Mouse (Mus musculus) ovary, postnatal 10 days (tissue): ENCODE measurements at regions not wholly inside any gene's neighbourhood (a gene's known extent, or its start where the extent isn't known, plus 50 kb on each side); places are given as distances from the start of the nearest gene placed in this dataset.

Source experiments
- DNase-seq: peaks from one replicate; pipeline ENCODE4 v3.0.0; 2022; ENCODE audit warnings: low spot score

GRCm38 (mm10) chrX:11655466-11655865 is 327.8 kb downstream of the H2al1j start:
- DNase-seq = no peak

GRCm38 (mm10) chrX:11657606-11658254 is 330.1 kb downstream of the H2al1j start:
- no peak for DNase-seq

GRCm38 (mm10) chrX:11663187-11663829 is 335.7 kb downstream of the H2al1j start:
- DNase-seq = no peak

- DNase-seq = peak; percentile 30
These were observed 336.9 kb downstream of the H2al1j start for GRCm38 (mm10) chrX:11664330-11665061.

GRCm38 (mm10) chrX:11665077-11665974 is 337.7 kb downstream of the H2al1j start:
- DNase-seq = no peak

GRCm38 (mm10) chrX:11666517-11666916 is 338.9 kb downstream of the H2al1j start:
- DNase-seq = no peak

GRCm38 (mm10) chrX:11671805-11672204 is 344.2 kb downstream of the H2al1j start:
- no peak for DNase-seq

GRCm38 (mm10) chrX:11678086-11678485 is 350.5 kb downstream of the H2al1j start:
- no peak for DNase-seq

- DNase-seq = no peak
These were observed 353.7 kb downstream of the H2al1j start for GRCm38 (mm10) chrX:11681274-11681673.

- no peak for DNase-seq
These were observed 362.4 kb downstream of the H2al1j start for GRCm38 (mm10) chrX:11689989-11690405.

- DNase-seq = no peak
These were observed 362.8 kb downstream of the H2al1j start for GRCm38 (mm10) chrX:11690446-11690845.

- DNase-seq = no peak
These were observed 363.4 kb downstream of the H2al1j start for GRCm38 (mm10) chrX:11691019-11691418.

- no peak for DNase-seq
These were observed 368.9 kb downstream of the H2al1j start for GRCm38 (mm10) chrX:11696565-11696964.

GRCm38 (mm10) chrX:11701095-11701494 is 373.5 kb downstream of the H2al1j start:
- DNase-seq = no peak

GRCm38 (mm10) chrX:11705851-11706557 is 378.4 kb downstream of the H2al1j start:
- no peak for DNase-seq

- no peak for DNase-seq
These were observed 379.7 kb downstream of the H2al1j start for GRCm38 (mm10) chrX:11707330-11707729.

- no peak for DNase-seq
These were observed 380.7 kb downstream of the H2al1j start for GRCm38 (mm10) chrX:11708325-11708724.

- no peak for DNase-seq
These were observed 381.7 kb downstream of the H2al1j start for GRCm38 (mm10) chrX:11709326-11709725.

GRCm38 (mm10) chrX:11713423-11713822 is 385.8 kb downstream of the H2al1j start:
- no peak for DNase-seq

- no peak for DNase-seq
These were observed 389.2 kb downstream of the H2al1j start for GRCm38 (mm10) chrX:11716773-11717172.

- no peak for DNase-seq
These were observed 391.2 kb downstream of the H2al1j start for GRCm38 (mm10) chrX:11718778-11719177.
